Mouse (Mus musculus) E14TG2a.4 (cell line): ENCODE data around the gene Hdac10.

ENCODE experiments used
- CTCF ChIP-seq: conservative IDR thresholded peaks from 2 replicates; pipeline ENCODE4 v1.5.1; 2014; ENCODE audit warnings: low read length
- POU5F1 ChIP-seq: IDR thresholded peaks from 2 replicates; pipeline ENCODE4 v1.6.1; 2014; ENCODE audit warnings: low read length, borderline replicate concordance

GRCm38 (mm10) chr15:89177576-89178259 lies 49.2 kb upstream of the Hdac10 start:
- no peak for TF ChIP-seq CTCF
- no peak for TF ChIP-seq POU5F1
